Mouse (Mus musculus) CH12.LX (cell line): ENCODE data around the gene Fahd2a. TPM values are rescaled to one million over a fixed set of nuclear protein-coding genes. Genes with fewer than 3 reads are reported as not detected.

Experiments
- DNase-seq: peaks from one replicate; pipeline ENCODE4 v3.0.0-alpha.2; 2013; ENCODE audit errors: extremely low read depth
- H3K27ac ChIP-seq: 2 replicates; pipeline ENCODE4 v1.5.1; 2012; ENCODE audit warnings: low read depth, mild to moderate bottlenecking, control low read depth, moderate library complexity; ENCODE audit not compliant: insufficient read depth
- H3K27me3 ChIP-seq: replicated peaks from 2 replicates; pipeline ENCODE3; 2012; ENCODE audit warnings: inconsistent platforms
- H3K36me3 ChIP-seq, 2 experiments: replicated peaks in 1 of 2; 2 replicates each; pipeline versions ENCODE3 to v1.6.1; 2012; ENCODE audit warnings: inconsistent platforms in 1 of 2, low read length in 1 of 2, mild to moderate bottlenecking in 1 of 2, mixed read lengths in 1 of 2, moderate library complexity in 1 of 2; ENCODE audit not compliant: control insufficient read depth in 1 of 2, insufficient read depth in 1 of 2
- H3K4me1 ChIP-seq, 2 experiments: 2 replicates each; pipeline ENCODE4 v1.6.1; 2012; ENCODE audit warnings: inconsistent platforms in 1 of 2, moderate library complexity in 1 of 2; ENCODE audit not compliant: insufficient read depth in 2 of 2, control insufficient read depth in 1 of 2
- H3K4me2 ChIP-seq: 2 replicates; pipeline ENCODE4 v1.6.1; 2012; ENCODE audit warnings: low read depth, mild to moderate bottlenecking, control low read depth; ENCODE audit not compliant: poor library complexity, insufficient read depth, severe bottlenecking
- H3K4me3 ChIP-seq, 3 experiments: fragments of 150-350 bp in 1 of 3; sonication (generic) in 1 of 3; replicated peaks in 1 of 3; 2 replicates each; pipeline versions ENCODE3 to v1.5.1; 2011 to 2012; ENCODE audit warnings: low read depth in 2 of 3, low read length in 2 of 3, mild to moderate bottlenecking in 2 of 3, moderate library complexity in 2 of 3, control low read depth in 1 of 3, improper control_type of control experiment in 1 of 3, inconsistent platforms in 1 of 3, mixed read lengths in 1 of 3; ENCODE audit not compliant: poor library complexity in 1 of 3
- H3K79me2 ChIP-seq: replicated peaks from 2 replicates; pipeline ENCODE4 v1.6.1; 2012; ENCODE audit warnings: mild to moderate bottlenecking, moderate library complexity; ENCODE audit not compliant: control insufficient read depth, poor library complexity, insufficient read depth, severe bottlenecking; ENCODE audit errors: extremely low read depth
- H3K9ac ChIP-seq: 2 replicates; pipeline ENCODE4 v1.6.1; 2012; ENCODE audit warnings: low read depth, mild to moderate bottlenecking, control low read depth, moderate library complexity; ENCODE audit not compliant: insufficient read depth
- H3K9me3 ChIP-seq: replicated peaks from 2 replicates; pipeline ENCODE3; 2012; ENCODE audit warnings: low read length, inconsistent platforms, mixed read lengths
- BHLHE40 ChIP-seq: IDR thresholded peaks from 2 replicates; pipeline ENCODE4 v1.6.1; 2011; ENCODE audit warnings: mild to moderate bottlenecking, low read depth, low read length, improper control_type of control experiment
- CHD1 ChIP-seq: IDR thresholded peaks from 2 replicates; pipeline ENCODE4 v1.6.1; 2012; ENCODE audit warnings: low read depth, low read length, improper control_type of control experiment, inconsistent platforms
- CHD2 ChIP-seq: IDR thresholded peaks from 2 replicates; pipeline ENCODE4 v1.6.1; 2011; ENCODE audit warnings: low read length, improper control_type of control experiment
- CTCF ChIP-seq, 2 experiments: IDR thresholded peaks in 1 of 2; conservative IDR thresholded peaks in 1 of 2; 2 replicates each; pipeline ENCODE4 v1.5.1; 2011 to 2012; ENCODE audit warnings: low read depth in 2 of 2, low read length in 2 of 2, improper control_type of control experiment in 1 of 2, inconsistent platforms in 1 of 2, mild to moderate bottlenecking in 1 of 2, moderate library complexity in 1 of 2
- E2F4 ChIP-seq: IDR thresholded peaks from 2 replicates; pipeline ENCODE4 v1.6.1; 2011; ENCODE audit warnings: low read depth, low read length, improper control_type of control experiment; ENCODE audit not compliant: insufficient replicate concordance
- GABPA ChIP-seq: IDR thresholded peaks from 2 replicates; pipeline ENCODE4 v1.6.1; 2012; ENCODE audit warnings: low read depth, low read length, improper control_type of control experiment, inconsistent platforms; ENCODE audit not compliant: insufficient replicate concordance
- HCFC1 ChIP-seq: IDR thresholded peaks from 2 replicates; pipeline ENCODE4 v1.6.1; 2012; ENCODE audit warnings: low read depth, mild to moderate bottlenecking, inconsistent platforms, low read length, improper control_type of control experiment
- IRF4 ChIP-seq: IDR thresholded peaks from 2 replicates; pipeline ENCODE4 v1.6.1; 2014; ENCODE audit warnings: low read depth, mild to moderate bottlenecking, inconsistent platforms, low read length, improper control_type of control experiment
- JUND ChIP-seq: conservative IDR thresholded peaks from 2 replicates; pipeline ENCODE4 v1.6.1; 2011; ENCODE audit warnings: low read depth, low read length, improper control_type of control experiment
- KAT2A ChIP-seq: IDR thresholded peaks from 2 replicates; pipeline ENCODE4 v1.6.1; 2012; ENCODE audit warnings: low read length, improper control_type of control experiment, inconsistent platforms; ENCODE audit not compliant: insufficient replicate concordance
- MAFK ChIP-seq: IDR thresholded peaks from 2 replicates; pipeline ENCODE4 v1.6.1; 2011; ENCODE audit warnings: low read length, improper control_type of control experiment; ENCODE audit not compliant: insufficient replicate concordance
- MAX ChIP-seq: IDR thresholded peaks from 2 replicates; pipeline ENCODE4 v1.6.1; 2011; ENCODE audit warnings: low read length, improper control_type of control experiment
- MEF2A ChIP-seq: IDR thresholded peaks from 2 replicates; pipeline ENCODE4 v1.6.1; 2014; ENCODE audit warnings: low read depth, mild to moderate bottlenecking, inconsistent platforms, low read length, improper control_type of control experiment, borderline replicate concordance
- MXI1 ChIP-seq: IDR thresholded peaks from 2 replicates; pipeline ENCODE4 v1.6.1; 2011; ENCODE audit warnings: mild to moderate bottlenecking, low read depth, low read length, improper control_type of control experiment
- NELFE ChIP-seq: IDR thresholded peaks from 2 replicates; pipeline ENCODE4 v1.6.1; 2011; ENCODE audit warnings: low read depth, low read length, improper control_type of control experiment
- NRF1 ChIP-seq: IDR thresholded peaks from 2 replicates; pipeline ENCODE4 v1.6.1; 2014; ENCODE audit warnings: low read depth, mild to moderate bottlenecking, inconsistent platforms, low read length, improper control_type of control experiment, moderate library complexity
- POLR2A ChIP-seq: IDR thresholded peaks from 2 replicates; pipeline ENCODE4 v1.6.1; 2011; ENCODE audit warnings: low read depth, mild to moderate bottlenecking, improper control_type of control experiment, low read length
- POLR2AphosphoS2 ChIP-seq: IDR thresholded peaks from 2 replicates; pipeline ENCODE4 v1.6.1; 2011; ENCODE audit warnings: low read depth, low read length, improper control_type of control experiment
- RAD21 ChIP-seq: IDR thresholded peaks from 2 replicates; pipeline ENCODE4 v1.6.1; 2011; ENCODE audit warnings: low read depth, mild to moderate bottlenecking, low read length, improper control_type of control experiment, moderate library complexity
- RCOR1 ChIP-seq: conservative IDR thresholded peaks from 2 replicates; pipeline ENCODE4 v1.6.1; 2012; ENCODE audit warnings: low read depth, mild to moderate bottlenecking, inconsistent platforms, low read length, improper control_type of control experiment
- SMC3 ChIP-seq: IDR thresholded peaks from 2 replicates; pipeline ENCODE4 v1.6.1; 2011; ENCODE audit warnings: low read depth, low read length, improper control_type of control experiment
- USF1 ChIP-seq: IDR thresholded peaks from 2 replicates; pipeline ENCODE4 v1.6.1; 2014; ENCODE audit warnings: low read depth, mild to moderate bottlenecking, inconsistent platforms, low read length, improper control_type of control experiment
- USF2 ChIP-seq: conservative IDR thresholded peaks from 2 replicates; pipeline ENCODE4 v1.6.1; 2011; ENCODE audit warnings: low read depth, low read length, improper control_type of control experiment
- ZC3H11A ChIP-seq: IDR thresholded peaks from 2 replicates; pipeline ENCODE4 v1.6.1; 2012; ENCODE audit warnings: low read depth, mild to moderate bottlenecking, inconsistent platforms, low read length, improper control_type of control experiment
- ZKSCAN1 ChIP-seq: IDR thresholded peaks from 2 replicates; pipeline ENCODE4 v1.6.1; 2012; ENCODE audit warnings: low read depth, inconsistent platforms, low read length, improper control_type of control experiment, borderline replicate concordance
- ZMIZ1 ChIP-seq: IDR thresholded peaks from 2 replicates; pipeline ENCODE4 v1.6.1; 2012; ENCODE audit warnings: low read depth, mild to moderate bottlenecking, inconsistent platforms, low read length, improper control_type of control experiment
- dilution Hi-C: fragments of 300-500 bp; cut with MboI; formaldehyde crosslinking; loops from 2 replicates; pipeline ENCODE4 v1.14.3; 2020; ENCODE audit warnings: low sequenced_read_pairs; ENCODE audit not compliant: extremely low pct_unique_long_range_greater_than_20kb, extremely low pct_ligation_motif_present
- in situ Hi-C: fragments of 300-500 bp; cut with MboI; formaldehyde crosslinking; loops from 3 replicates; pipeline ENCODE4 v1.14.3; 2019; ENCODE audit warnings: low sequenced_read_pairs, low pct_ligation_motif_present, low pct_unique_long_range_greater_than_20kb, mixed read lengths
- polyA plus RNA-seq: library from polyadenylated mRNA; unstranded; fragments of >175 nt; gene quantifications from 2 replicates; pipeline ENCODE4 v1.2.1, GENCODE M21; 2012; ENCODE audit warnings: low read depth; ENCODE audit not compliant: insufficient read length
- total RNA-seq, 2 experiments: library from RNA; depleted of rRNA; stranded (reverse); fragments of 300-350 nt in 1 of 2; fragments of >200 nt in 1 of 2; gene quantifications; 2 replicates each; pipeline ENCODE4 v1.2.3; 2012 to 2014

The Fahd2a gene
- total and polyA plus RNA-seq, 3 experiments, result 4.5 to 9.9 (median 6.6) TPM

DNA sequence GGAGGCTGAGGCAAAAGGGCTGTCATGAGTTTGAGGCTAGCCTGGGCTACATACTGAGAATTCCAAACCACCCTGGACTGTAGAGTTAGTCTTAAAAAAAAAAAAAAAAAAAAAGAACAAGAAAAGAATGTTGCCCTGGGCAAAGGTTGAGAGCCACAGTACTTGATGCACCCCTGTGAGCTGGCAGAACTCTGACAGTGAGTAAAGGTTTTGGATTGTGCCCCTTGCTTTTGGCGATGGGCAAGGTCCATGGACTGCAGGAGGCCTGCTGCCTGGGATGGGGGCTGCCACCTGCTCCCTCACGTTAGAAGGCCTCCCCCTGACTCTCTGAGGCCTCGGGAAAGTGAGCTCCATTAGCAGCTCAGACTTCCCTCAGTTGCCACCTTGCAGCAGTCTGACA lies 27.7 kb downstream of the Fahd2a start:
- Histone ChIP-seq H3K9ac (no peak overlapping the region), H3K4me1 (peaks cover 0 to 4% of the 10 kb centered on the region in 2 experiments; a peak in 2 of 4 replicates), H3K9me3 (no peaks in the 10 kb centered on the region), H3K36me3 (no peaks in the 10 kb centered on the region), H3K27me3 (peaks cover 13% of the 10 kb centered on the region), H3K4me2 (no peak overlapping the region), H3K27ac (no peak overlapping the region), H3K4me3 (no peak overlapping the region), H3K79me2 (no peaks in the 10 kb centered on the region)
- no peak for DNase-seq
- TF ChIP-seq MAX (no peak), KAT2A (no peak), BHLHE40 (no peak), JUND (no peak), HCFC1 (no peak), RAD21 (no peak), MEF2A (no peak), RCOR1 (no peak), CHD1 (no peak), CHD2 (no peak), IRF4 (no peak), USF1 (no peak), MAFK (no peak), POLR2AphosphoS2 (no peak), CTCF (conservative IDR thresholded peaks at IDR 0.05 in 1 of 2, IDR thresholded peaks at IDR 0.05 in 1 of 2; ENCODE audit: low read depth in 2 of 2, low read length in 2 of 2) (no peak), GABPA (no peak)
- in situ Hi-C loops (no loop called here), dilution Hi-C loops (no loop called here)

DNA sequence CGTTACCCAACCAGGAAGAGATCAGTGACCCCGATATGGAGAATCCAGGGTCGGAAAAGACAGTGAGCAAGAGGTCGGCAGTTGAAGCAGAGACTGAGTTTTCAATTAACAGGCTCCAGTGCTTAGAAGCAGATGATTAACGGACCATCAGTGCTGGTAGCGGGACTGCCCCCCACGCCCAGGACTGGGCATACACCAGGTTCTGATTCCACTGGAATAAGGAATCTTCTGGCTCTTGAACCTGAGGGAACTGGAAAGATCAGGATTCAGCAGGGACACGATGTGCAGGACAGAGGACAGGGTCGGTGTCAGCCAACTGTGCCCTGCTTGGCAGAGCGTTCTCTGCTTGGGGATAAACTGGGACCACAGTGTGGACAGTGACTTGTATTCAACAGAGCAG lies 28.6 kb downstream of the Fahd2a start:
- Histone ChIP-seq H3K9ac (no peak overlapping the region), H3K4me1 (peaks cover 0 to 4% of the 10 kb centered on the region in 2 experiments; a peak in 2 of 4 replicates), H3K36me3 (no peaks in the 10 kb centered on the region), H3K79me2 (no peaks in the 10 kb centered on the region), H3K4me3 (no peak overlapping the region), H3K4me2 (no peak overlapping the region), H3K27me3 (peaks cover 12% of the 10 kb centered on the region), H3K9me3 (no peaks in the 10 kb centered on the region), H3K27ac (no peak overlapping the region)
- no peak for DNase-seq
- dilution Hi-C loops (no loop called here), in situ Hi-C loops (no loop called here)
- TF ChIP-seq ZKSCAN1 (no peak), MXI1 (no peak), USF1 (no peak), MAFK (no peak), NELFE (no peak), RCOR1 (no peak), POLR2AphosphoS2 (no peak), USF2 (no peak), SMC3 (no peak), NRF1 (no peak), ZMIZ1 (no peak), ZC3H11A (no peak), E2F4 (no peak), MEF2A (no peak), POLR2A (no peak), CHD1 (no peak)
